Mouse (Mus musculus) cerebellum, postnatal 10 days (tissue): ENCODE measurements around the gene Otoa.
A peak's percentile ranks its signal among the peaks of the same experiment; 100 is the strongest.

Source experiments
- DNase-seq, 2 experiments: peaks; one replicate each; pipeline ENCODE4 v3.0.0; 2021; ENCODE audit warnings: mixed read lengths in 2 of 2

Gene Otoa

GRCm38 (mm10) chr7:121082949-121083513, 1.6 kb downstream of the Otoa start:
- DNase-seq: peak; percentile 86 to 93

GRCm38 (mm10) chr7:121084840-121085453, 3.5 kb downstream of the Otoa start:
- DNase-seq: peak; percentile 49 to 68

- DNase-seq: peak; percentile 34 to 44
Observed at GRCm38 (mm10) chr7:121085500-121085899, 4.0 kb downstream of the Otoa start.

GRCm38 (mm10) chr7:121088745-121089144, 7.3 kb downstream of the Otoa start:
- DNase-seq: no peak

- no peak for DNase-seq
Observed at GRCm38 (mm10) chr7:121090748-121091147, 9.3 kb downstream of the Otoa start.

- no peak for DNase-seq
Observed at GRCm38 (mm10) chr7:121093026-121093425, 11.6 kb downstream of the Otoa start.

GRCm38 (mm10) chr7:121098614-121099389, 17.4 kb downstream of the Otoa start:
- no peak for DNase-seq

GRCm38 (mm10) chr7:121107851-121108250, 26.4 kb downstream of the Otoa start:
- DNase-seq: no peak

- no peak for DNase-seq
Observed at GRCm38 (mm10) chr7:121111321-121111720, 29.9 kb downstream of the Otoa start.

GRCm38 (mm10) chr7:121111762-121112161, 30.3 kb downstream of the Otoa start:
- no peak for DNase-seq

GRCm38 (mm10) chr7:121120143-121120818, 38.8 kb downstream of the Otoa start:
- peak; percentile 93 to 96 for DNase-seq

- DNase-seq: no peak
Observed at GRCm38 (mm10) chr7:121130837-121131236, 49.4 kb downstream of the Otoa start.

GRCm38 (mm10) chr7:121141274-121141673, 59.8 kb downstream of the Otoa start:
- DNase-seq: no peak

GRCm38 (mm10) chr7:121150662-121151061, 69.2 kb downstream of the Otoa start:
- DNase-seq: no peak

- no peak for DNase-seq
Observed at GRCm38 (mm10) chr7:121152186-121152585, 70.7 kb downstream of the Otoa start.

- peak; percentile 56 to 58 for DNase-seq
Observed at GRCm38 (mm10) chr7:121165616-121166015, 84.2 kb downstream of the Otoa start.

GRCm38 (mm10) chr7:121171888-121172287, 90.4 kb downstream of the Otoa start:
- DNase-seq: no peak

- no peak for DNase-seq
Observed at GRCm38 (mm10) chr7:121187201-121187786, 105.8 kb downstream of the Otoa start.

- no peak for DNase-seq
Observed at GRCm38 (mm10) chr7:121188976-121189375, 107.5 kb downstream of the Otoa start.

GRCm38 (mm10) chr7:121198933-121199332, 117.5 kb downstream of the Otoa start:
- DNase-seq: peak; percentile 86 to 89

- no peak for DNase-seq
Observed at GRCm38 (mm10) chr7:121211804-121212203, 130.4 kb downstream of the Otoa start.
